Mouse (Mus musculus): ENCODE data around the gene Kif21a.

The Kif21a gene

DNA sequence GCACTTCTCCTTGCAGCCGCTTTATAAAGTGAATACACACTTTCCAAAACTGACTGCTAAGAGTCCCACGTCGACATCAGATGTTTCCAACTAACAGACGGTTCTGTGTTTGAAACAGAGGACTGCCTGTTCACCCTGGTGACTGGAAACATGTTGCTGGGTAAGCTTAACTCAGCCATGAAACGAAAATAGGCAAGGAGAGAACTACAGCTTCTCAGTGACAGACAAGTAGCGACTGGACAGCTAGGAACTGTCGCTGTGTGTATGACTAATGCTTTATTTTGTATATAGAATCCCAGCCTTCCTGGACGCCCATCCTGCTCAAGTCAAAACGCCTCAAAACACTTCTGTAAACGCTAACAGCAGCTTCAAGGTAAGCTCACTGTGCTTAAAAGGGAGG, 21.3 kb downstream of the Kif21a start:
- in situ Hi-C loops (cut with MboI; ENCODE audit: low pct_unique_long_range_greater_than_20kb in 1 of 2, low sequenced_read_pairs in 2 of 2, unreplicated experiment in 1 of 2), result no loop called here

GRCm38 (mm10) chr15:91022276-91022675, 27.5 kb downstream of the Kif21a start:
- in situ Hi-C loops (cut with MboI; ENCODE audit: low pct_unique_long_range_greater_than_20kb in 1 of 2, low sequenced_read_pairs in 2 of 2, unreplicated experiment in 1 of 2), result no loop called here

- in situ Hi-C loops (cut with MboI; ENCODE audit: low pct_unique_long_range_greater_than_20kb in 1 of 2, low sequenced_read_pairs in 2 of 2, unreplicated experiment in 1 of 2), result no loop called here
Observed at GRCm38 (mm10) chr15:91018861-91019187, 30.9 kb downstream of the Kif21a start.

DNA sequence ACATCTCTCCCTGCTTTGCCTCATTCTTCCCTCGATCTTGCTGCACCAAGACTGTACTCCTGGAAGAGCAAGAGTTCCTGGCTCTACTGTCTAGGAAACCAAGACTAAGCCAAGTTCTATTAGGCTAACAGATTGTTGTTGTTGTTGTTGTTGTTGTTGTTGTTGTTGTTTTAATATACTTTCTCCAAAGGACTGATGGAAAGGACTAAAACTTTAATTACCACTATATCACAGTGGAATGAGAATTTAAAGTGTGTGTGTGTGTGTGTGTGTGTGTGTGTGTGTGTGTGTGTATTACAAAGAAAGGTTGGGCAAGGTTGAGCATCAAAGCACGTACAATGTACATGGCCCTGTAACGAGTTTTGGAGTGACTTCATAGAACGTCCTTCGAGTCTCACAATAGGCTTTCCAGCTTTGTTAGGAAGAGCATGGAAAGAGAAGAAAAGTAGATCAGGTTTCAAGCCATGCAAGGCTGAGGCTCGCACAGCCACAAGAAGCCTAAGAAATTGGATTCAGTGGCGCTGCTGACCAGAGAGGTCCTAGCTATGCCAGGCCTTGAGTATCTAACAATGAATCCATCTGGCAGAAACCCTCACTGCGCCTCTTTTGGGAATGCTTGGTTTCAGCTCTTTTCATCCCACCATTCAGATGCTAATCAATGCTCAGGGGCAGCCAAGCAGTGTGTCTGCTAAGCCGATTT, 31.4 kb downstream of the Kif21a start:
- in situ Hi-C loops (cut with MboI; ENCODE audit: low pct_unique_long_range_greater_than_20kb in 1 of 2, low sequenced_read_pairs in 2 of 2, unreplicated experiment in 1 of 2), result no loop called here

- in situ Hi-C loops (cut with MboI; ENCODE audit: low pct_unique_long_range_greater_than_20kb in 1 of 2, low sequenced_read_pairs in 2 of 2, unreplicated experiment in 1 of 2), result no loop called here
Observed at GRCm38 (mm10) chr15:91017261-91018160, 32.2 kb downstream of the Kif21a start.

DNA sequence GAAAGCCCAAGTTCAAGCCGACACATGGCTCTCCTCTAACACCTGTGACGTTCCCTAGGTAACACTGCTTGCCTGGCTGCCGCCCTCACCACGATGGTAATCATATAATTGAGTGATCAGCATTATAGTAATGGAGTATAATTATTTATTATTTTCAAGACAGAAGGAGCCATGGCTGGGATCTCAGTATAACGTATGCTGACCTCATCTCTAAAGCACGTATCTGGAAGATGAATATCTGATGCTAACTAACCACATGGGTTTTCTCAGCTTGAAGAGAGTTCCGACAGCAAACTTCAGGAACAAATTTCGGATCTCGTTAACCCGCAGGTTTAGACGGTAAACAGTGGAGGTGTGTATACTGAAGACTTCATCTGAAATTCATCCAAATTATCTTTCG, 33.4 kb downstream of the Kif21a start:
- in situ Hi-C loops (cut with MboI; ENCODE audit: low pct_unique_long_range_greater_than_20kb in 1 of 2, low sequenced_read_pairs in 2 of 2, unreplicated experiment in 1 of 2), result no loop called here

DNA sequence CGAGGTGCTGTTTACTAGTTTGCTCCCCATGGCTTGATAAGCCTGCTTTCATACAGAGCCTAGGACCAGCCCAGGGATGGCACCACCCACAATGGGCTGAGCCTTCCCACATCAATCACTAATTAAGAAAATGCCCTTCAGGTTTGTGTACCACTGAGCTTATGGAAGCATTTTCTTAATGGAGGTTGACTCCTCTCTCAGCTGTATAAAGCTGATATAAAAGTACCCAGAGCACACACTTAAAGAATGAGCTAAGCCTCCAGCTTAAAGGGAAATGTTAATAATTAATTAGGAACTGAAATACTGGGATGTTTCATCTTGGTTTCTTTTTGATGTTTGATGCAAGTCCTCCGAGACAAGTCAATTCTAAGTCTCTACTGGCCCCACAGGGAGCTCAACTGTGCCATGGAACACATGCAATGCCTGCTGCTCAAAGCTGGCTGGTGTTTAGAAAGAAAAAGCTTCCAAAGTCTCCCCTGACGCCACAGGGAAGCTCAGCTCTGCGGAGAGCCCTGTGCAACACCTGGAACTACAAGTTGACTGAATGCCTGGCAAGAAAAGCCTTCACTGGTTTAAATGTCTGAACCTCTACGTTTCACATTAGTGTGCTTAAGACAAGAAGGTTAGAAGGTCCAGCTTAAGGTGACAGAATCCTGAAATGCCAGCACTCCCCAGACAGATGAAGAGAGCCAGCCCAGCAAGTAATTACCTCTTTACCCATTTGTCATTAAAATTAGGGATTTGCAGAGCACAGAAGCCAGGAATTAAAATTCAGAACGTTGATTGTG, 36.8 kb downstream of the Kif21a start:
- in situ Hi-C loops (cut with MboI; ENCODE audit: low pct_unique_long_range_greater_than_20kb in 1 of 2, low sequenced_read_pairs in 2 of 2, unreplicated experiment in 1 of 2), result no loop called here

GRCm38 (mm10) chr15:91010218-91010617, 39.5 kb downstream of the Kif21a start:
- in situ Hi-C loops (cut with MboI; ENCODE audit: low pct_unique_long_range_greater_than_20kb in 1 of 2, low sequenced_read_pairs in 2 of 2, unreplicated experiment in 1 of 2), result no loop called here

GRCm38 (mm10) chr15:91007123-91007830, 42.5 kb downstream of the Kif21a start:
- in situ Hi-C loops (cut with MboI; ENCODE audit: low pct_unique_long_range_greater_than_20kb in 1 of 2, low sequenced_read_pairs in 2 of 2, unreplicated experiment in 1 of 2), result no loop called here

- in situ Hi-C loops (cut with MboI; ENCODE audit: low pct_unique_long_range_greater_than_20kb in 1 of 2, low sequenced_read_pairs in 2 of 2, unreplicated experiment in 1 of 2), result no loop called here
Observed at GRCm38 (mm10) chr15:91004726-91005125, 45.0 kb downstream of the Kif21a start.

- in situ Hi-C loops (cut with MboI; ENCODE audit: low pct_unique_long_range_greater_than_20kb in 1 of 2, low sequenced_read_pairs in 2 of 2, unreplicated experiment in 1 of 2), result no loop called here
Observed at GRCm38 (mm10) chr15:91001037-91001616, 48.6 kb downstream of the Kif21a start.

DNA sequence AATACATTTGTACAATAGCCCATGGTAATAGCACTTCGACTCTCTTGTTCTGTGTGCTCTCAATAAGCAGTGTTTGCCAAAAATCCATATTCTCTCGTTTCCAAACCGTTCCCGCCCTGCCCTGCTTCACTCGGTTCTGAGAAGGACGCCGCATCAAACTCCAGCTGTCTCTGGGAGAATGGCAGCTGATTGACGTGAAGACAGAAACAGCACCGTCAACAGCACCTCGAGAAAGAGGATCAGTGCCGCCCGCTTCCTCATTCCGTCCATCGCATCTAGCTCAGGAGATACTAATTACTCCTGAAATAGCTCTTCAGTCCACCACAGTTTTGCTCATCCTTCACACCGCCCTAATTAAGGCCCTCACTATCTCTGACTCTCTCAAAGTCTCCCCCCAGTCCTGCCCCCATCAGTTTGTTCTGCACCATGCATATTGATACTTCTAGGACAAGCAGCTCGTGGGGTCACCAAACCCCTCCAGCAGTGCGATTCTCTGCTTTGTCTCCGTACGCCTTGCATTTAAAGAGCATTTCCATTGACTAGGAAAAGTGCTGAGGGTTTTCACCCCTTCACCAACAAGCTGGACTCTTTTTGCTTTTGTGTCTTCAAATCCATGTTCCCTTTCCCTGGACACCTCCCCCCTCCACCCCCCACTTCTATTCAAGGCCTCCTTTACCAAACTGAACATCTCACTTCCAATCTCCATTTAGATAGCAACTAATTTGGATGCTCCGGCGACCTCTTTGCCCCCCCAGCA, 49.3 kb downstream of the Kif21a start:
- in situ Hi-C loops (cut with MboI; ENCODE audit: low pct_unique_long_range_greater_than_20kb in 1 of 2, low sequenced_read_pairs in 2 of 2, unreplicated experiment in 1 of 2), result no loop called here

DNA sequence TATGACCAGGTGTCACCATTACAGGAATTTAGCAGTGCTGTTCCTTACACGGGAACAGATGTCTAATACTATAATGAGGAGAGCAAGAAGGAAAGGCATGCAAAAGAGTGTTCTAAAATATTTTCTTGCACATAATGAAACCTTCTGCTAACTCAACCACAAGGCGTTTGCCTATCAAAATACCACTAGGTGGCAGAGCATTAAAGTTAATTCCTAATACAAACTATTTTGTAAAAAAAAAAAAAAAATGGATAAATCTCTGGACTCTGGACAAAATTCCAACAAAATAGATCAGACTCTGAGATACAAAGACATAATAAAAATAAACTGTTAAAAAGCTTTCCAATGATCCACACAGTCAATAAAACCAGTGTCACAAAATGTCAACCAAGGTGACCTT, 56.9 kb downstream of the Kif21a start:
- in situ Hi-C loops (cut with MboI; ENCODE audit: low pct_unique_long_range_greater_than_20kb in 1 of 2, low sequenced_read_pairs in 2 of 2, unreplicated experiment in 1 of 2), result no loop called here

- in situ Hi-C loops (cut with MboI; ENCODE audit: low pct_unique_long_range_greater_than_20kb in 1 of 2, low sequenced_read_pairs in 2 of 2, unreplicated experiment in 1 of 2), result no loop called here
Observed at GRCm38 (mm10) chr15:90992388-90992787, 57.4 kb downstream of the Kif21a start.

DNA sequence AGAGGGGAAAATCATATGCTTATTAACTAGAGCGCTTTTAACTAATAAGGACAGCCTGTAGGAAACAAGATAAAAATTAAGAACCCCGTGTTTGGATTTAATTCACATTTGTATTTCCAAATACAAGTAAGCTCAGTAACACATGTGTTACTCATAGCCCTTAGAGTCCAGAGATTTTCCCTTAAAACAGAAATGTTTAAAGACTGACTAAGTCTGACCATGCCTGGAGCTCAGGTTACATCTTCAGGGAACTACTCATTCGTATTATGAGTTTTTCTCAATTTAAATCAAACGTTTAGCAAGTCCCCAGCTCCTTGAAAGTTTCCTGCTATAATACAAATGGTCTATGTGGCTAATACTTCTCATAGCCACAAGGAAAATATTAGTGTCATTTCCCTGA, 57.9 kb downstream of the Kif21a start:
- in situ Hi-C loops (cut with MboI; ENCODE audit: low pct_unique_long_range_greater_than_20kb in 1 of 2, low sequenced_read_pairs in 2 of 2, unreplicated experiment in 1 of 2), result no loop called here

GRCm38 (mm10) chr15:90987714-90988250, 62.0 kb downstream of the Kif21a start:
- in situ Hi-C loops (cut with MboI; ENCODE audit: low pct_unique_long_range_greater_than_20kb in 1 of 2, low sequenced_read_pairs in 2 of 2, unreplicated experiment in 1 of 2), result no loop called here

- in situ Hi-C loops (cut with MboI; ENCODE audit: low pct_unique_long_range_greater_than_20kb in 1 of 2, low sequenced_read_pairs in 2 of 2, unreplicated experiment in 1 of 2), result no loop called here
Observed at GRCm38 (mm10) chr15:90975914-90976313, 73.8 kb downstream of the Kif21a start.

Data from mouse embryonic stem cell (cell line).